Mouse (Mus musculus): Measurements from ENCODE around the gene Lpp. TPM values are rescaled to one million over a fixed set of nuclear protein-coding genes. Genes with fewer than 3 reads are reported as not detected.

Lpp gene
- total and polyA plus RNA-seq, 3 experiments, result 0.64 to 1.2 (median 0.68) TPM

DNA sequence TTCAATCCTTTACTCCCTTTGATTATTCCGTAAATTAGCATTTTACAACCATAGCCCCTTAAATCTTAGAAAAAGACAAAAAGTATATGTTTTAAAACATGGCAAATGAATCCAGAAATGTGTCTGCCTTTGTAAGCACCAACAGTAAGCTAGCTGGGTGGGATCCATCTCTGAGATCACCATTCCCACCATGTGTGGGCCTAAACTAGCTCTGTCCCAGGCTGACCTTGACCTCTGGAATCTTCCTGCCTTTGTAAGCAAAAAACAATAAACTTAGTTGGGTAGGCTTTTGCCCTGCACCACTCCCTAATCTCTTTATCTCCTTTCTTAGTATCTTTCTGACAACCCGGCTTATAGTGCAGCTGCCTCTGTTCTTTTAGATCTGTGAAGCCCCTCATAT lies 13.2 kb downstream of the Lpp start:
- H3K79me2 ChIP-seq (replicated peaks; ENCODE audit: control insufficient read depth, extremely low read depth, insufficient read depth, poor library complexity, severe bottlenecking), result no peaks in the 10 kb centered on the region
- DNase-seq (ENCODE audit: extremely low read depth), result no peak
- H3K27ac ChIP-seq (ENCODE audit: insufficient read depth, low read depth), result no peak overlapping the region
- no peak overlapping the region for H3K9ac ChIP-seq (ENCODE audit: insufficient read depth, low read depth)
- in situ Hi-C loops (cut with MboI; ENCODE audit: low pct_ligation_motif_present, low pct_unique_long_range_greater_than_20kb, low sequenced_read_pairs), result no loop called here
- H3K9me3 ChIP-seq (replicated peaks; ENCODE audit: low read length), result peaks cover 7% of the 10 kb centered on the region
- no peaks in the 10 kb centered on the region for H3K36me3 ChIP-seq (replicated peaks in 1 of 2; ENCODE audit: control insufficient read depth in 1 of 2, insufficient read depth in 1 of 2, low read length in 1 of 2)
- dilution Hi-C loops (cut with MboI; ENCODE audit: extremely low pct_ligation_motif_present, extremely low pct_unique_long_range_greater_than_20kb, low sequenced_read_pairs), result no loop called here
- H3K27me3 ChIP-seq (replicated peaks), result no peaks in the 10 kb centered on the region
- H3K4me3 ChIP-seq (replicated peaks in 1 of 3; ENCODE audit: low read depth in 2 of 3, low read length in 2 of 3, poor library complexity in 1 of 3), result no peak overlapping the region
- H3K4me2 ChIP-seq (ENCODE audit: insufficient read depth, low read depth, poor library complexity, severe bottlenecking), result no peak overlapping the region
- TF ChIP-seq JUN (IDR thresholded peaks at IDR 0.05; ENCODE audit: insufficient read depth, low read depth, low read length), result no peak
- TF ChIP-seq JUND (conservative IDR thresholded peaks at IDR 0.05; ENCODE audit: low read depth, low read length), result no peak
- TF ChIP-seq MAX (IDR thresholded peaks at IDR 0.05; ENCODE audit: low read length), result no peak
- TF ChIP-seq KAT2A (IDR thresholded peaks at IDR 0.05; ENCODE audit: insufficient replicate concordance, low read length), result no peak
- no peak for TF ChIP-seq ELF1 (IDR thresholded peaks at IDR 0.05; ENCODE audit: low read depth, low read length)
- TF ChIP-seq ETS1 (conservative IDR thresholded peaks at IDR 0.05; ENCODE audit: low read depth, low read length), result no peak
- no peak for TF ChIP-seq ZC3H11A (IDR thresholded peaks at IDR 0.05; ENCODE audit: low read depth, low read length)
- no peak for TF ChIP-seq MXI1 (IDR thresholded peaks at IDR 0.05; ENCODE audit: low read depth, low read length)
- TF ChIP-seq BHLHE40 (IDR thresholded peaks at IDR 0.05; ENCODE audit: low read depth, low read length), result no peak
- TF ChIP-seq MYC (IDR thresholded peaks at IDR 0.05; ENCODE audit: low read depth, low read length), result no peak
- no peak for TF ChIP-seq GABPA (IDR thresholded peaks at IDR 0.05; ENCODE audit: insufficient replicate concordance, low read depth, low read length)
- TF ChIP-seq UBTF (IDR thresholded peaks at IDR 0.05; ENCODE audit: low read depth, low read length), result no peak
- TF ChIP-seq EP300 (IDR thresholded peaks at IDR 0.05; ENCODE audit: low read length), result no peak
- TF ChIP-seq ZNF384 (IDR thresholded peaks at IDR 0.05; ENCODE audit: low read depth, low read length), result no peak
- TF ChIP-seq TBP (conservative IDR thresholded peaks at IDR 0.05; ENCODE audit: low read depth, low read length), result no peak
- TF ChIP-seq SMC3 (IDR thresholded peaks at IDR 0.05; ENCODE audit: low read depth, low read length), result no peak
- no peak for TF ChIP-seq CTCF (conservative IDR thresholded peaks at IDR 0.05 in 1 of 2, IDR thresholded peaks at IDR 0.05 in 1 of 2; ENCODE audit: low read depth in 2 of 2, low read length in 2 of 2)
- no peak for TF ChIP-seq PAX5 (IDR thresholded peaks at IDR 0.05; ENCODE audit: low read length)
- no peak for TF ChIP-seq SIN3A (IDR thresholded peaks at IDR 0.05; ENCODE audit: low read length)
- TF ChIP-seq HCFC1 (IDR thresholded peaks at IDR 0.05; ENCODE audit: low read depth, low read length), result no peak
- H3K4me1 ChIP-seq (ENCODE audit: control insufficient read depth in 1 of 2, insufficient read depth in 2 of 2), result no peaks in the 10 kb centered on the region

- no peaks in the 10 kb centered on the region for H3K27me3 ChIP-seq (replicated peaks)
Measured at GRCm38 (mm10) chr16:24411281-24411680, 18.0 kb downstream of the Lpp start.

More at GRCm38 (mm10) chr16:24411281-24411680, 18.0 kb downstream of the Lpp start:
- Histone ChIP-seq H3K36me3 (replicated peaks in 1 of 2; ENCODE audit: control insufficient read depth in 1 of 2, insufficient read depth in 1 of 2, low read length in 1 of 2) (no peaks in the 10 kb centered on the region), H3K9me3 (replicated peaks; ENCODE audit: low read length) (peaks cover 7% of the 10 kb centered on the region), H3K9ac (ENCODE audit: insufficient read depth, low read depth) (no peak overlapping the region), H3K4me3 (replicated peaks in 1 of 3; ENCODE audit: low read depth in 2 of 3, low read length in 2 of 3, poor library complexity in 1 of 3) (no peak overlapping the region), H3K27ac (ENCODE audit: insufficient read depth, low read depth) (no peak overlapping the region), H3K4me1 (ENCODE audit: control insufficient read depth in 1 of 2, insufficient read depth in 2 of 2) (no peaks in the 10 kb centered on the region), H3K79me2 (replicated peaks; ENCODE audit: control insufficient read depth, extremely low read depth, insufficient read depth, poor library complexity, severe bottlenecking) (no peaks in the 10 kb centered on the region), H3K4me2 (ENCODE audit: insufficient read depth, low read depth, poor library complexity, severe bottlenecking) (no peak overlapping the region)
- DNase-seq (ENCODE audit: extremely low read depth), result no peak
- TF ChIP-seq TCF12 (IDR thresholded peaks at IDR 0.05; ENCODE audit: low read depth, low read length) (no peak), RAD21 (IDR thresholded peaks at IDR 0.05; ENCODE audit: low read depth, low read length) (no peak), SIN3A (IDR thresholded peaks at IDR 0.05; ENCODE audit: low read length) (no peak), NELFE (IDR thresholded peaks at IDR 0.05; ENCODE audit: low read depth, low read length) (no peak), MXI1 (IDR thresholded peaks at IDR 0.05; ENCODE audit: low read depth, low read length) (no peak), RCOR1 (conservative IDR thresholded peaks at IDR 0.05; ENCODE audit: low read depth, low read length) (no peak), MYC (IDR thresholded peaks at IDR 0.05; ENCODE audit: low read depth, low read length) (no peak), ZC3H11A (IDR thresholded peaks at IDR 0.05; ENCODE audit: low read depth, low read length) (no peak), KAT2A (IDR thresholded peaks at IDR 0.05; ENCODE audit: insufficient replicate concordance, low read length) (no peak)
- dilution Hi-C loops (cut with MboI; ENCODE audit: extremely low pct_ligation_motif_present, extremely low pct_unique_long_range_greater_than_20kb, low sequenced_read_pairs) (no loop called here), in situ Hi-C loops (cut with MboI; ENCODE audit: low pct_ligation_motif_present, low pct_unique_long_range_greater_than_20kb, low sequenced_read_pairs) (no loop called here)

Data from CH12.LX (cell line).